Mouse (Mus musculus) bone marrow macrophage, adult 2 months (primary cell): Measurements from ENCODE around the gene Dapl1.

ENCODE experiments used
- CTCF ChIP-seq: IDR thresholded peaks from 2 replicates; pipeline ENCODE4 v1.5.1; 2012; ENCODE audit warnings: low read depth, mild to moderate bottlenecking, low read length, moderate library complexity
- POLR2A ChIP-seq: IDR thresholded peaks from 2 replicates; pipeline ENCODE4 v1.6.1; 2012; ENCODE audit warnings: mild to moderate bottlenecking, low read depth, low read length, borderline replicate concordance

GRCm38 (mm10) chr2:59488235-59488634, 3.8 kb downstream of the Dapl1 start:
- TF ChIP-seq CTCF (no peak), POLR2A (no peak)
